Mouse (Mus musculus) megakaryocyte, adult 5-6 weeks (primary cell): Measurements from ENCODE around the gene Card11. TPM values are rescaled to one million over a fixed set of nuclear protein-coding genes. Genes with fewer than 3 reads are reported as not detected.

Experiments
- ATAC-seq: 2 replicates; pipeline ENCODE4 v1.8.0; 2016; ENCODE audit warnings: mild to moderate bottlenecking, inconsistent platforms; ENCODE audit not compliant: poor library complexity, severe bottlenecking
- total RNA-seq, 2 experiments: library from RNA; stranded (forward) in 1 of 2; stranded (reverse) in 1 of 2; fragments of 153-499, 151-499 nt in 1 of 2; fragments of 221-1000, 200-1000 nt in 1 of 2; gene quantifications; 2 replicates each; pipeline versions ENCODE4 v1.2.3 to v1.2.4; 2015 to 2017

Card11 gene
- total RNA-seq (2015) = 3.7 and 4.0 TPM in 2 replicates
- 2.5 and 4.2 TPM in 2 replicates for total RNA-seq (2017)

- peak; percentile 67 for ATAC-seq
Observed at GRCm38 (mm10) chr5:141000349-141000748, at the start of gene Card11. Gene Card11, minus strand, starts transcription at chr5:141000582.

GRCm38 (mm10) chr5:141047651-141048218 lies 47.4 kb upstream of the Card11 start:
- ATAC-seq = no peak

GRCm38 (mm10) chr5:141044976-141045375 lies 44.6 kb upstream of the Card11 start:
- ATAC-seq = 0 out of 2 replicates have a peak, but pooled peaks have one; percentile 11

- ATAC-seq = peak; percentile 86
Observed at GRCm38 (mm10) chr5:141043654-141044447, 43.5 kb upstream of the Card11 start.

- no peak for ATAC-seq
Observed at GRCm38 (mm10) chr5:141042406-141042805, 42.0 kb upstream of the Card11 start.

GRCm38 (mm10) chr5:141040846-141041245 lies 40.5 kb upstream of the Card11 start:
- ATAC-seq = no peak

GRCm38 (mm10) chr5:141038342-141038741 lies 38.0 kb upstream of the Card11 start:
- peak; percentile 84 for ATAC-seq

GRCm38 (mm10) chr5:141035346-141035745 lies 35.0 kb upstream of the Card11 start:
- no peak for ATAC-seq

- ATAC-seq = no peak
Observed at GRCm38 (mm10) chr5:141034301-141034700, 33.9 kb upstream of the Card11 start.

GRCm38 (mm10) chr5:141033001-141033400 lies 32.6 kb upstream of the Card11 start:
- ATAC-seq = no peak

GRCm38 (mm10) chr5:141029364-141029763 lies 29.0 kb upstream of the Card11 start:
- no peak for ATAC-seq

GRCm38 (mm10) chr5:141025635-141026034 lies 25.3 kb upstream of the Card11 start:
- ATAC-seq = no peak

GRCm38 (mm10) chr5:141024435-141024834 lies 24.1 kb upstream of the Card11 start:
- ATAC-seq = peak; percentile 84

GRCm38 (mm10) chr5:141017927-141018700 lies 17.7 kb upstream of the Card11 start:
- ATAC-seq = peak; percentile 78

GRCm38 (mm10) chr5:141016082-141016481 lies 15.7 kb upstream of the Card11 start:
- no peak for ATAC-seq

- peak; percentile 72 for ATAC-seq
Observed at GRCm38 (mm10) chr5:141014216-141014615, 13.8 kb upstream of the Card11 start.

GRCm38 (mm10) chr5:141013465-141013864 lies 13.1 kb upstream of the Card11 start:
- ATAC-seq = no peak

- ATAC-seq = peak; percentile 13; the same call in 1 of the 2 replicates
Observed at GRCm38 (mm10) chr5:141005491-141005890, 5.1 kb upstream of the Card11 start.

GRCm38 (mm10) chr5:141004078-141004763 lies 3.8 kb upstream of the Card11 start:
- ATAC-seq = peak; percentile 82

- ATAC-seq = no peak
Observed at GRCm38 (mm10) chr5:140999178-140999672, 1.2 kb downstream of the Card11 start.

- no peak for ATAC-seq
Observed at GRCm38 (mm10) chr5:140997767-140998166, 2.6 kb downstream of the Card11 start.
